Mouse (Mus musculus) monocyte, adult 2 months (primary cell): ENCODE data around the gene Zfp770.
"Not testable (repeated sequence)": the region's sequence is repeated elsewhere in the genome, so short reads cannot be mapped to it uniquely, and the experiment has no call there.

ENCODE experiments used
- DNase-seq, 2 experiments: peaks; one replicate each; pipeline ENCODE4 v3.0.0; 2022; ENCODE audit warnings: low spot score in 2 of 2, low read depth in 1 of 2

Gene Zfp770

GRCm38 (mm10) chr2:114200932-114201559, at the start of gene Zfp770:
TSS of gene Zfp770 (minus strand) at chr2:114201469.
- peak; percentile 29 to 58 for DNase-seq

- no peak for DNase-seq
These were observed 48.2 kb upstream of the Zfp770 start for GRCm38 (mm10) chr2:114249440-114249839.

GRCm38 (mm10) chr2:114237639-114238038, 36.4 kb upstream of the Zfp770 start:
- DNase-seq: no peak

- no peak for DNase-seq
These were observed 35.3 kb upstream of the Zfp770 start for GRCm38 (mm10) chr2:114236566-114236965.

GRCm38 (mm10) chr2:114235584-114235983, 34.3 kb upstream of the Zfp770 start:
- no peak for DNase-seq

GRCm38 (mm10) chr2:114231248-114231647, 30.0 kb upstream of the Zfp770 start:
- no peak for DNase-seq

- DNase-seq: no peak
These were observed 27.4 kb upstream of the Zfp770 start for GRCm38 (mm10) chr2:114228672-114229071.

GRCm38 (mm10) chr2:114205036-114205435, 3.8 kb upstream of the Zfp770 start:
- no peak for DNase-seq

- no peak for DNase-seq
These were observed 305 bp upstream of the Zfp770 start for GRCm38 (mm10) chr2:114201574-114201973.

GRCm38 (mm10) chr2:114196421-114196820, 4.8 kb downstream of the Zfp770 start:
- no peak for DNase-seq

GRCm38 (mm10) chr2:114186924-114187323, 14.3 kb downstream of the Zfp770 start, which contains the start of gene Aqr:
TSS of gene Aqr (minus strand) at chr2:114187024.
- DNase-seq: not testable (repeated sequence)

- DNase-seq: no peak
These were observed 23.2 kb downstream of the Zfp770 start for GRCm38 (mm10) chr2:114177802-114178733.

GRCm38 (mm10) chr2:114174651-114175484, 26.4 kb downstream of the Zfp770 start:
- DNase-seq: peak; percentile 51 to 71

- DNase-seq: no peak
These were observed 28.0 kb downstream of the Zfp770 start for GRCm38 (mm10) chr2:114173248-114173647.

GRCm38 (mm10) chr2:114167837-114168236, 33.4 kb downstream of the Zfp770 start:
- no peak for DNase-seq

GRCm38 (mm10) chr2:114161978-114162377, 39.3 kb downstream of the Zfp770 start:
- no peak for DNase-seq

GRCm38 (mm10) chr2:114157345-114157744, 43.9 kb downstream of the Zfp770 start:
- DNase-seq: no peak

- DNase-seq: no peak
These were observed 44.6 kb downstream of the Zfp770 start for GRCm38 (mm10) chr2:114156639-114157038.

- DNase-seq: no peak
These were observed 48.0 kb downstream of the Zfp770 start for GRCm38 (mm10) chr2:114153247-114153646.

GRCm38 (mm10) chr2:114146864-114147458, 54.3 kb downstream of the Zfp770 start:
- no peak for DNase-seq

- DNase-seq: no peak
These were observed 55.9 kb downstream of the Zfp770 start for GRCm38 (mm10) chr2:114145315-114145801.
